Mouse (Mus musculus) thymus, adult 2 months (tissue): ENCODE results near the gene Knstrn.

Experiments used
- CTCF ChIP-seq: fragments of 200-500 bp; IDR thresholded peaks from 2 replicates; pipeline ENCODE4 v1.5.1; 2012; ENCODE audit warnings: mild to moderate bottlenecking, control low read depth, low read length, moderate library complexity, borderline replicate concordance; ENCODE audit not compliant: control insufficient read depth, poor library complexity, insufficient read depth; ENCODE audit errors: extremely low read depth
- POLR2A ChIP-seq: fragments of 200-500 bp; IDR thresholded peaks from 2 replicates; pipeline ENCODE4 v1.6.1; 2012; ENCODE audit warnings: mild to moderate bottlenecking, low read length, control low read depth, moderate library complexity; ENCODE audit not compliant: control insufficient read depth, poor library complexity, insufficient read depth; ENCODE audit errors: extremely low read depth

GRCm38 (mm10) chr2:118764094-118764831, 49.5 kb upstream of the Knstrn start:
- no peak for TF ChIP-seq POLR2A
- TF ChIP-seq CTCF: peak; percentile 68; the same call in 1 of the 2 replicates
